Mouse (Mus musculus) neural tube, embryonic 15.5 days (tissue): Measurements from ENCODE around the gene Pkdrej. TPM values are rescaled to one million over a fixed set of nuclear protein-coding genes. Genes with fewer than 3 reads are reported as not detected.
A peak's percentile ranks its signal among the peaks of the same experiment; 100 is the strongest.

ENCODE experiments used
- ATAC-seq: fragments of 200-750 bp; cut with Nextera tagmentation; 2 replicates; pipeline ENCODE4 v1.8.0; 2017; ENCODE audit warnings: mild to moderate bottlenecking, moderate TSS enrichment, moderate library complexity; ENCODE audit not compliant: low FRiP score
- H3K27ac ChIP-seq: fragments of 300-500 bp; sonication (generic); replicated peaks from 2 replicates; pipeline ENCODE4 v1.5.1; 2015; ENCODE audit warnings: mild to moderate bottlenecking, inconsistent platforms
- H3K27me3 ChIP-seq: fragments of 300-500 bp; sonication (generic); replicated peaks from 2 replicates; pipeline ENCODE4 v1.6.1; 2015; ENCODE audit warnings: inconsistent platforms
- H3K36me3 ChIP-seq: fragments of 300-500 bp; sonication (generic); 2 replicates; pipeline ENCODE4 v1.6.1; 2015; ENCODE audit warnings: inconsistent platforms
- H3K4me1 ChIP-seq: fragments of 300-500 bp; sonication (generic); 2 replicates; pipeline ENCODE4 v1.6.1; 2015; ENCODE audit warnings: inconsistent platforms
- H3K4me2 ChIP-seq: fragments of 300-500 bp; sonication (generic); 2 replicates; pipeline ENCODE4 v1.6.1; 2015; ENCODE audit warnings: inconsistent platforms, mild to moderate bottlenecking, moderate library complexity
- H3K4me3 ChIP-seq: fragments of 300-500 bp; sonication (generic); replicated peaks from 2 replicates; pipeline ENCODE4 v1.5.1; 2015; ENCODE audit warnings: mild to moderate bottlenecking, inconsistent platforms
- H3K9ac ChIP-seq: fragments of 300-500 bp; sonication (generic); replicated peaks from 2 replicates; pipeline ENCODE4 v1.6.1; 2015; ENCODE audit warnings: mild to moderate bottlenecking, inconsistent platforms
- H3K9me3 ChIP-seq: fragments of 300-500 bp; sonication (generic); replicated peaks from 2 replicates; pipeline ENCODE4 v1.6.1; 2016; ENCODE audit warnings: inconsistent platforms
- WGBS: fragments of 180-500 bp; shearing (Covaris S2); methylation state at CpG from one replicate; pipeline ENCODE4 v1.1.7; 2015; ENCODE audit warnings: mixed read lengths; 5-methylcytosine and 5-hydroxymethylcytosine counted together
- polyA plus RNA-seq: library from polyadenylated mRNA; unstranded; fragments of >200 nt; fragmentation: Nextera tagmentation; extraction: Ambion mirVana; gene quantifications from 2 replicates; pipeline ENCODE4 v1.2.1, GENCODE M21; 2015

The Pkdrej gene
- polyA plus RNA-seq, 1 experiment from 2014 or later, result 0.06 TPM

DNA sequence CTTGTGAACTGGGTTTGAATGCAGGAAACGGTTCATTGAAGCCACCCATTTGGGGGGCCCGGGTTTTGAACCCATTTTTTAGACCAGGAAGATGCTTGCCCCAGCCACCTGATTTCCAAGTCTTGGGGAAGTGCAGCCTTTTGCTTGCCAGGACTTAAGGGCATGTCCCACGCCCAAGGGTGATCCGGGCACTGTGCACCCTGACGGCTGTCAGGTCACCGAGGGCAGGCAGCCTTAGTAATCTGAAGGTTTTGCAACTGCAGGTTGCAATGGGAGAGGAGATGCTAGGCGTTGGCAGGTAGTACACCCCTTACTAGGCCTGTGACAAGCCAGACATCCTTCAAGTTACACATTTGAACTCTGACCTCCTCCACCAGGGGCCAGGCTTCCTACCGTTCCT lies 11.1 kb upstream of the Pkdrej start:
- peak overlapping the region; percentile 66 for H3K9ac ChIP-seq
- no peaks in the 10 kb centered on the region for H3K9me3 ChIP-seq
- H3K36me3 ChIP-seq, result peaks cover 5% of the 10 kb centered on the region; the same call in 1 of the 2 replicates
- no peak for ATAC-seq
- no peaks in the 10 kb centered on the region for H3K27me3 ChIP-seq
- H3K4me3 ChIP-seq, result peak overlapping the region; percentile 60
- peak overlapping the region; percentile 92 for H3K4me2 ChIP-seq
- WGBS, result 46% methylated on average over 8 of the region's 8 CpGs
- H3K4me1 ChIP-seq, result peaks cover 19% of the 10 kb centered on the region
- no peak overlapping the region for H3K27ac ChIP-seq

DNA sequence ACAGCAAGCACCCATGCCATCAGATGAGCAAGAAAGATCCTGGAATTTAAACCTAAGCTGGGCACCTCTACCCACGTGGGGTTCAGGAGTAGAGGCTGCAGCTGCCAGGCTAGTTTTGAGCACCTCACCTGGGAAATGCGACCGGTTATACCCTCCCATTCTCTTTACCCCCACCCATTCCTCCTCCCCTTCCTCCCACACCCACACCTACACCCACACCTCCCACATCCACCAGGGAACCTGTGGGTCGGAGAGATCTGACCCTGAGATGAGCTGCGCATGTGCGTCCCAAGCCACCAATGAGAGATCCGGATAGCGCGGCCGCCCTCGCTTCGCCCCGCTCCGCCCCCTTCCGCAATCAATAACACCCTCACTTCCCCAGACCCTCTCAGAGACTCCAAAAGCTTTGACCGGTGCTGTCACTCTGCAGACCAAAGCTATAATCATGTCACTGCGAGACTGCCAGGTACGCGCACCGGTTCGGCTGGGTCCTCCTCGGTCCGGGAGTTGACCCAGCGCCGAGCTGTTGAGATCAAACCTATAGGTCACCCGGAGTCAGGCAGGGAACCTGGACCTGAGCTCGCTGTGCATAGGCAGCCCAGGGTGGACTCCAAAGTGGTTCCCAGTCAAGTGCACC lies 10.5 kb upstream of the Pkdrej start, which contains the start of gene Ttc38:
TSS of gene Ttc38 (plus strand) at position 353 of the 637 bp plus-strand sequence.
- Histone ChIP-seq H3K9me3 (no peaks in the 10 kb centered on the region), H3K9ac (peak within 1 kb of the TSS; percentile 66), H3K27ac (no peak within 1 kb of the TSS; the same call in 1 of the 2 replicates), H3K4me3 (peak within 1 kb of the TSS; percentile 60), H3K36me3 (peaks cover 5% of the 10 kb centered on the region; the same call in 1 of the 2 replicates), H3K4me1 (peaks cover 19% of the 10 kb centered on the region), H3K4me2 (peak within 1 kb of the TSS; percentile 92), H3K27me3 (no peaks in the 10 kb centered on the region)
- peak; percentile 92 for ATAC-seq
- 1% methylated on average over 27 of the region's 27 CpGs for WGBS

DNA sequence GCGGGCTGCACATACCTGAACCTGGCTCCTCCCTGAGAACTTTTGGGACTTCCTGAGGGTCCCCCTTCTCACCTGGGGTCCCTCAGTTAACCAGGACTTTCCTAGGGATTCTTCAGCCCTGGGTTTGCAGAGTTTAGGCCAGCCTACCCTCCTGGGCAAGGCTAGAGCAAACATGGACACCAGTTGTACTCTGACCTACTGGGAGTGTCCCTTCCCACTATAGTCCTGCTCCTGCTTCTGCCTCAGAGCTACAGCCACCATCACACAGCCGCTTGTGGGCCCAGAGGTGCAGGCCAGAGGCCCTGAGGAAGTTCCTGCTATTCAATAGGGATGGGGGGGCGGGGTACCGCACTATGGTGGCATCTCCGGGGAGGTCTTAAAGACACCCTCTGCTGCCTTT lies 7.9 kb upstream of the Pkdrej start:
- H3K9ac ChIP-seq, result no peak overlapping the region
- no peaks in the 10 kb centered on the region for H3K9me3 ChIP-seq
- H3K36me3 ChIP-seq, result no peaks in the 10 kb centered on the region
- no peak for ATAC-seq
- H3K27ac ChIP-seq, result no peak overlapping the region
- peaks cover 19% of the 10 kb centered on the region for H3K4me1 ChIP-seq
- no peak overlapping the region for H3K4me2 ChIP-seq
- no peak overlapping the region for H3K4me3 ChIP-seq
- WGBS, result 74% methylated on average over 5 of the region's 5 CpGs
- no peaks in the 10 kb centered on the region for H3K27me3 ChIP-seq

DNA sequence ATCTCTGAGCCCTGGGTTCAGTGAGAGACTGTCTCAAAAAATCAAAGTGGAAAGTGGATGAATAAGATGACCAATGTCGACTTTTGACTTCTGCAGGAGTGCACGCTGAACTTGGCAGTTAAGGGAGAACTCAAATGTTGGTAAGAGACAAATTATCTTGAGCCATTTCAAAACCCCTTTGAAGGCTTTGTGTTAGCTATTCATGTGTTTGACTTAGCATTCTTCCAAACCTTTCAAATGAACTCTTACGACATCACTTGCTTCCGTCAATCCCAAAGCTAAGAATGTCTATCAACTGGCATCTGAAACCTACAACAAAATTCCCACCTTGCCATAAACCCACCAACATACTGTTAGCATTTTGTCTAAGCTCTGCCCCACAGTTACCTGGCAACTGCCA lies 6.5 kb upstream of the Pkdrej start:
- Histone ChIP-seq H3K9ac (no peak overlapping the region), H3K36me3 (no peaks in the 10 kb centered on the region), H3K4me3 (no peak overlapping the region), H3K4me1 (peaks cover 16% of the 10 kb centered on the region), H3K9me3 (no peaks in the 10 kb centered on the region), H3K4me2 (no peak overlapping the region), H3K27ac (no peak overlapping the region), H3K27me3 (no peaks in the 10 kb centered on the region)
- ATAC-seq, result no peak
- WGBS, result 88% methylated on average over 4 of the region's 4 CpGs

DNA sequence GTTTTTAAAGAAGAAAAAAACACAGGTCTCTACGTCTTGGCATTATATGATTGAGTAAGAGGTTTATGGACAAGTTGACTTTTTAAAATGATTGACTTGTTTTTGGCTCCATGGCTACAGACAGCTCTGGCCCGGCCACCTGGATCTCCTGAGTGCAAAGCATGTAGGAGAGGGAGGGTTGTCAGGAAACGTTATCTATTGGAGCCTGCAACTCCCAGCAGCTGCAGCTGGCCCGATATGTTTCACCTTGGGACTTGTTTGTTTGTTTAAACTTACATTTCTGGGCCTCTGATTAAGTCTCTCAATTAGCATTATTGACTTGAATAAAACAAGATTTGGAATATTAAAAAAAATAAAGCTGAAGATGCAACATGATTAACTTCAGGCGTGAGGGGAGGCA lies 5.1 kb upstream of the Pkdrej start:
- no peak overlapping the region for H3K27ac ChIP-seq
- H3K27me3 ChIP-seq, result no peaks in the 10 kb centered on the region
- no peak overlapping the region for H3K9ac ChIP-seq
- no peaks in the 10 kb centered on the region for H3K9me3 ChIP-seq
- ATAC-seq, result no peak
- peaks cover 9% of the 10 kb centered on the region for H3K4me1 ChIP-seq
- 75% methylated on average over 5 of the region's 5 CpGs for WGBS
- no peaks in the 10 kb centered on the region for H3K36me3 ChIP-seq
- no peak overlapping the region for H3K4me3 ChIP-seq
- H3K4me2 ChIP-seq, result no peak overlapping the region

DNA sequence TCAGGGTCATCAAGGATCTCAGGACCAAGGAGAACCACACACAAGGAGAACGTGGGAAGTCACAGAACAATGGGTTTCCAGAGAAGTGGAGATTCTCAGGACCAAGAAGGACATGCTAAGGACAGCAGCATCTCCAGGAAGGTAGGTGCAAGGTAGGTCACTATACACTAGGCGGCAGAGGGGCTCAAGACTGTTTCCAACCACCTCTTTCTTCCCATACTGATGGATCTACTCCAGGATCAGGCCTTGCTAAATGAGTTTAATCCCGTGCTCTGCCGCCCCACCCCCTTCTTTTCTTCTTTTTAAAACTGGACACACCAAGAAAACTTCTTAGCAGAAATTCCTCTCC lies 451 bp upstream of the Pkdrej start:
- 25% methylated on average over 4 of the region's 4 CpGs for WGBS
- H3K27ac ChIP-seq, result no peak overlapping the region
- ATAC-seq, result no peak; the same call in 1 of the 2 replicates

DNA sequence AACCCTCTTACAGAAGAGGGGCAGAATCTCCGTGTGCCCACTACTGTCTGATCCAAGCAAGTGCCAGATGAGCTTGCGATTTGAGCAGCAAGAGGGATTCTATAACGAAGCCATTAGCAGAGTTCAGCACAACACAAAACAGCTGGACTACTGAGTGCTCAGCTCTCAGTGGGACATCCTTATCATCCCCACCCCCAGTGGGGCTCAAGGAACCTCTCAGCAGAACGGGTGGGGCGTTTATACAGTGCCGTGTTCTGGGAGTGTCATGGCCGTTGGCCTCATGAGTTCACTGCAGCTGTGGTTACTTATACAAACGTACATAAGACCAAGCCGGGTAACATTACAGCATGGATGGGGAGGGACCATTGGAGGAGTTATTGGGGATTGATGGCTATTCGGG lies 8.1 kb downstream of the Pkdrej start:
- Histone ChIP-seq H3K36me3 (no peaks in the 10 kb centered on the region), H3K9me3 (0 out of 2 replicates have a peak, but pooled peaks cover 9% of the 10 kb centered on the region), H3K4me1 (peaks cover 17% of the 10 kb centered on the region), H3K4me3 (no peak overlapping the region), H3K27ac (no peak overlapping the region), H3K27me3 (no peaks in the 10 kb centered on the region), H3K9ac (no peak overlapping the region), H3K4me2 (no peak overlapping the region)
- WGBS, result 76% methylated on average over 10 of the region's 10 CpGs
- no peak for ATAC-seq

More for the DNA sequence above, 451 bp upstream of the Pkdrej start:
- Histone ChIP-seq H3K27me3 (peaks cover 11% of the 10 kb centered on the region), H3K4me1 (peaks cover 14% of the 10 kb centered on the region), H3K9ac (peak overlapping the region; percentile 67), H3K4me2 (peak overlapping the region; percentile 96), H3K36me3 (no peaks in the 10 kb centered on the region), H3K4me3 (peak overlapping the region; percentile 50), H3K9me3 (0 out of 2 replicates have a peak, but pooled peaks cover 5% of the 10 kb centered on the region)

DNA sequence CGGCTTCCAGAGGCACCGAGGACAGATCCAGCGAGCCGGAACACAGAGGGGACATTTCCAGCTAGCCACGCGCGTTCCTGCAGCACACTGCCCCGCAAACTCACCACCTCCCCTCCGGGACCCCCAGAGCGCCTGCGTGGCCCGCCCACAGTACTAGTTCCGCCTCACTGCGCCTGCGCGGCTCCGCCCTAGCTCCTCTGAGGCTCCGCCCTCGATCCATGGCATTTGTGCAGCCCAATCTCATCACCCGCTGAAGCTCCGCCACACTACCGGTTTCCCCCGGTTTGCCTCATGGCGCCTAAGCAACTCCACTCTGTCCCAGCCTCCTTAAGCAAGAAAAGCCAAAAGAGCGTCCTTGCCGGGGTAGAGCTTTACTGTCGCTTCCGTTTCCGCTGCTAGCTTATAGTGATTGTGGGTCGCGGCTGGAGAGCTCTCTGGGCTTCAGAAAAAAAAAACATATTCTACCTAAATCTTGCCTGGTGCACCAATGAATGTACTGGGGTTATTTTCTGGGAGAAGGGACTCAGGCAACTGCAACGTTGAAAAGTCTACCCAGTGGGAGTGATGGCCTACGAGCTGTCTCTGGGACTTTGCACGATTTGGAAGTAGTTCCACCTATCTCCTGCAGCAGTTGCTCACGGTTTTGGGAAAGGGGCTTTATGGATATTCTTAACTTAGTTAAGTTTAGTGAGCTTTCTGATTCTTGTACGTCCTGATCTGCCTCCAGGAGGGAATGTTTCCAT lies 9.8 kb downstream of the Pkdrej start, which contains the start of gene Cdpf1:
TSS of gene Cdpf1 (minus strand) at position 163 of the 743 bp plus-strand sequence.
- Histone ChIP-seq H3K4me2 (peak within 1 kb of the TSS; percentile 86), H3K9ac (peak within 1 kb of the TSS; percentile 84), H3K36me3 (no peaks in the 10 kb centered on the region), H3K4me3 (peak within 1 kb of the TSS; percentile 81), H3K27ac (peak within 1 kb of the TSS; percentile 94), H3K9me3 (0 out of 2 replicates have a peak, but pooled peaks cover 4% of the 10 kb centered on the region), H3K27me3 (no peaks in the 10 kb centered on the region), H3K4me1 (peaks cover 17% of the 10 kb centered on the region)
- WGBS, result 3% methylated on average over 34 of the region's 36 CpGs
- ATAC-seq, result peak; percentile 98

DNA sequence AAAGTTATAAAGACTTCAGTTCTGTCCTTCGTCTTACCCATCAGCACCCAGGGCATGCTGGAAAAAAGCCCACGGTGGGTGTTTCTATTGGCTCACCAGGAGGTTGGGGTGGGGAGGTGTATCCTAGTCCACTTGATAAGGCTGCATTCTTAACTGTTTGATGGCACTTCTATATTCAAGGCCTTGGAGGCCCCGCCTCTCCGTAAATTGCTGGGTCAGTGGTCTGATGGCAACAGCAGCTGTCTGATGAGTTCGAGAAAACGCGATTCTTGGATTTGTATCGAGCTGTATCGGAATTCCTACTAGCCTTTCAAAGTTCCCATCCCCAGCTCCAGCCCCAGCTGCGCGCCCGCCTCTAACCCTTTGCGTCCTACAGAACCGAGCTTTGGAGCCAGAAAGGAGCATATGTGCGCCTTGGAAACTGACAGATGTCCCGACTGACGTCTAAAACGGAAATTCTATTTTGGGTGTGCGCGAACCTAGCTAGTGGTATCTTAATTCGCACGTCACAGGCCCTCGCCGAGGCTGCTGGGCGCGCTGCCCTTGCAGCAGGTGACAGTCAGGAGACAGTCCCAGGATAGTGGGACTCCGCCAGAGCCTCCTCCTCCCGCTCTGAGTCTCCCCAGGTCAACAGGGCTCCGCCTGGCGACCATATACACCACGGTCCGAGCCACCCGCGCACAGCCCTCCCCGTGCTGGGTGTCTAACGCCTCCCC lies 10.6 kb downstream of the Pkdrej start:
- H3K4me1 ChIP-seq, result peaks cover 17% of the 10 kb centered on the region
- H3K4me3 ChIP-seq, result peak overlapping the region; percentile 81
- ATAC-seq, result peak; percentile 78; the same call in 1 of the 2 replicates
- H3K36me3 ChIP-seq, result no peaks in the 10 kb centered on the region
- H3K4me2 ChIP-seq, result peak overlapping the region; percentile 86
- peak overlapping the region; percentile 94 for H3K27ac ChIP-seq
- no peaks in the 10 kb centered on the region for H3K27me3 ChIP-seq
- WGBS, result 3% methylated on average over 36 of the region's 36 CpGs
- 0 out of 2 replicates have a peak, but pooled peaks cover 3% of the 10 kb centered on the region for H3K9me3 ChIP-seq
- peak overlapping the region; percentile 84 for H3K9ac ChIP-seq

DNA sequence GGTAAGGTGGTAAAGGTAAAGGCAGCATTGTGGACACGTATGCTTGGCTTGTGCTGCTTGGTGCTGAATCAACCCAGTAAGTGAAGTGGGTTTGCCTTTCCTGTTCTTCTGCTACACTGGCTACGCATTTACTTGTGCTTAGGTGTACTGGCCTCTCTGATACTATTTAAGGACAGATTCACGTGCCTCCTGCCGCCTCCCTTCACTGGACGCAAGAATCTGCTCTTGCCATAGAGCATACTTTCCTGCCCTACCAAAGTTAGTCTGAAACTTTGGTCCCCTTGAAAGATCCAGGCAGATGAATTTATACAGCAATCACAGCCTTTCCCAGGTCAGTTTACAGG lies 11.1 kb downstream of the Pkdrej start:
- H3K27ac ChIP-seq, result peak overlapping the region; percentile 94
- H3K9me3 ChIP-seq, result no peaks in the 10 kb centered on the region
- peak overlapping the region; percentile 81 for H3K4me3 ChIP-seq
- no peaks in the 10 kb centered on the region for H3K36me3 ChIP-seq
- no peaks in the 10 kb centered on the region for H3K27me3 ChIP-seq
- no peak for ATAC-seq
- peak overlapping the region; percentile 84; the same call in 1 of the 2 replicates for H3K9ac ChIP-seq
- 84% methylated on average over 5 of the region's 5 CpGs for WGBS
- H3K4me1 ChIP-seq, result peaks cover 17% of the 10 kb centered on the region
- H3K4me2 ChIP-seq, result peak overlapping the region; percentile 86

DNA sequence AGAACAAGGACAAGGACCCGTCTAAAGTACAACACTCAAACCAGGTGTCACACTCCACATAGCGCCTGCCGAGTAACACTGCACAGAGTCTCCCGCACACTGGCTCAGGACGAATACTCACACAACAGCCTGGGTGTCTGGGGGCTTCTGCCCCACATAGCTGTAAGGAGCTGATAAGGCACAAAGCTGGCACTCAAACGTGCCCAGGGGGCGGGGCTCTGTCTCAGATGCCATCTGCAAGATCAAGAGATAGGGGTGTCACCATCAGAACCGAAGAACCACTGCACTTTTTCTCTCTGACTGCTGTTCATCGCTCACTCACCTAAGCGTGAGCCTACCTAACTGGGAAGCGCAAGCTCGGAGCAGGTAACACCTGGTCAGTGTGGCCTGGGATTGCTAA lies 12.4 kb downstream of the Pkdrej start:
- peaks cover 17% of the 10 kb centered on the region for H3K4me1 ChIP-seq
- no peak overlapping the region for H3K27ac ChIP-seq
- ATAC-seq, result no peak
- H3K9ac ChIP-seq, result no peak overlapping the region
- H3K4me2 ChIP-seq, result no peak overlapping the region
- 91% methylated on average over 12 of the region's 12 CpGs for WGBS
- no peak overlapping the region for H3K4me3 ChIP-seq
- H3K27me3 ChIP-seq, result no peaks in the 10 kb centered on the region
- H3K36me3 ChIP-seq, result no peaks in the 10 kb centered on the region
- no peaks in the 10 kb centered on the region for H3K9me3 ChIP-seq
